Mouse (Mus musculus): ENCODE measurements around the gene Prss38. TPM values are rescaled to one million over a fixed set of nuclear protein-coding genes. Genes with fewer than 3 reads are reported as not detected.
A peak's percentile ranks its signal among the peaks of the same experiment; 100 is the strongest.

The Prss38 gene
- polyA plus RNA-seq (2014; fragmentation: Nextera tagmentation; extraction: Ambion mirVana), result not detected in 2 replicates

DNA sequence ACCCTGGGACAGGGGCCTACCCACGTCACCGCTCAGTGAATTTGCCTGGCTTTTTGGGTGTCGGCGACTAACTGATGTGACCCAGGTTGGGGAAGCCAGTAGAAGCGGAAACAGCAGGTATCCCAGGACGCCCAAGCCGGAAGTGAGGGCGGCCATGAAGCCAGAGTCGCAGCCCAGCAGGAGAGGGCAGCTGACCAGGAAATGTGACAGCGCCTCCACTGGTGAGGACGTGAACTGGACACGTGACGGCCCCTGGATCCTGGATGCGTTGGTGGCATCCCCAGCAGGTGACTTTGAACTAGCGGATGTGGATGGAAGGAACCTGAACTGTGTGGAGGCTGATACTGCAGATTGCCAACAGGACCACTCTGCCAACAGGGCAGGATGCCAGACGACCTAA, at the start of gene Prss38:
TSS of gene Prss38 (minus strand) at position 183 of the 400 bp plus-strand sequence.
- DNase-seq (ENCODE audit: low spot score), result no peak
- no peak within 1 kb of the TSS for H3K4me2 ChIP-seq (ENCODE audit: low read depth, low read length)
- H3K27me3 ChIP-seq (replicated peaks; ENCODE audit: control insufficient read depth, insufficient read depth, low read length), result no peaks in the 10 kb centered on the region
- no peaks in the 10 kb centered on the region; the same call in 1 of the 2 replicates for H3K4me1 ChIP-seq (ENCODE audit: control insufficient read depth, insufficient read depth, low read length)
- H3K4me3 ChIP-seq (ENCODE audit: low read depth, low read length), result no peak within 1 kb of the TSS
- WGBS, result 80% methylated on average over 16 of the region's 16 CpGs
- H3K36me3 ChIP-seq (ENCODE audit: control insufficient read depth, insufficient read depth, low read length), result no peaks in the 10 kb centered on the region
- no peak for ATAC-seq (ENCODE audit: low read depth)
- no peaks in the 10 kb centered on the region for H3K9me3 ChIP-seq (ENCODE audit: control insufficient read depth, low read length)
- no peak within 1 kb of the TSS for H3K27ac ChIP-seq (replicated peaks; ENCODE audit: low read depth, low read length)
- H3K9ac ChIP-seq (ENCODE audit: low read depth, low read length), result no peak within 1 kb of the TSS

DNA sequence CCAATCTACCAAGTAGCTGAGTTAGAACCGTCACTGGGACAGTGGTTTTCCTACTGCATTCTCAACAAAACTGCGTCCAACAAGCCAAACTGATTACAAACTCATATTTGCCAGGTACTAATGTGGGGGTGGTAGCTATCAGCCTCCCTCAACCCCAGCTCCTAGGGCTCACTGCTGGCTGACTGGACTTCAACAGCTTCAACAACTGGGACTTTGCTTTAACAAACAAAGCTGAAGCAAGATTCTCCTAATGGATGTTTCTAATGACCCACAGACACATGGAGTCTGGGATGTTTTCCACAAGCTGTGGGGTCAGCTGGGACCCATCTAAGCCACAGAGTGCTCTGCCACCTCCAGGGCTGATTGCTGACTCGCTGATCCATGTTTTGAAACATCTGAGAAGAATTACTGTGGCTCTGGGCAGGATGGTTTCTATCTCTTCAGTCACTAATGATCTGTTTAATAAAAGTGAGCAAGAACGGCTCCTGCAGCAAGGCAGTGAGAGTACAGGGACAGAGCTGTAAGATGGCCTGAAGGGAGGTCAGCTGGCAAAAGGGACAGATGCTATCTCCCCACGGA, 47.6 kb upstream of the Prss38 start:
- H3K36me3 ChIP-seq (ENCODE audit: control insufficient read depth, insufficient read depth, low read length), result peaks cover 69% of the 10 kb centered on the region
- WGBS, result 49% methylated on average over 5 of the region's 5 CpGs
- no peaks in the 10 kb centered on the region for H3K9me3 ChIP-seq (ENCODE audit: control insufficient read depth, low read length)
- ATAC-seq (ENCODE audit: low read depth) (no peak), DNase-seq (ENCODE audit: low spot score) (no peak)
- H3K4me2 ChIP-seq (ENCODE audit: low read depth, low read length), result no peak overlapping the region
- no peak overlapping the region for H3K4me3 ChIP-seq (ENCODE audit: low read depth, low read length)
- peak overlapping the region; percentile 35 for H3K27ac ChIP-seq (replicated peaks; ENCODE audit: low read depth, low read length)
- no peaks in the 10 kb centered on the region for H3K27me3 ChIP-seq (replicated peaks; ENCODE audit: control insufficient read depth, insufficient read depth, low read length)
- H3K9ac ChIP-seq (ENCODE audit: low read depth, low read length), result peak overlapping the region; percentile 14; the same call in 1 of the 2 replicates
- H3K4me1 ChIP-seq (ENCODE audit: control insufficient read depth, insufficient read depth, low read length), result peaks cover 26% of the 10 kb centered on the region

DNA sequence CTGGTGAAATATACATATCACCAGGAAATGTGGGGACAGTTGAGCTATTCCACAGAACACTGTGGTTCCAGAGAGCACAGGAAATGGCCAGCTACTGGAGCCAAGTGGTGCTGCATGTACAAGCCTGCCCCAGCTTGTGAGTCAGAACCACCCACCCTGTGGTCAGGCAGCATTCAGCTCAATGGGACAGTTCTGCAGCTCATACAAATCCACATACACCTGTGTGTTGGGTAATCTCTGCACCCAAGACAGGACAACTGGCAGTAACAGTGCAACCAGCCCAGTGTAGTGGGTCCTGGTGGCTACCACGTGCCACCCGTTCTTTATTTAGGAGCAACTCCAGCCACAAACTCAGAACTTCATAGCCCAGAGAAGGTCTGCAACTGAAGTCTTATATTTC, 46.5 kb upstream of the Prss38 start:
- H3K4me2 ChIP-seq (ENCODE audit: low read depth, low read length), result no peak overlapping the region
- 96% methylated on average over 2 of the region's 2 CpGs for WGBS
- no peak overlapping the region for H3K9ac ChIP-seq (ENCODE audit: low read depth, low read length)
- 0 out of 2 replicates have a peak overlapping the region, but pooled peaks have one; percentile 21 for H3K27ac ChIP-seq (replicated peaks; ENCODE audit: low read depth, low read length)
- H3K4me3 ChIP-seq (ENCODE audit: low read depth, low read length), result no peak overlapping the region
- H3K9me3 ChIP-seq (ENCODE audit: control insufficient read depth, low read length), result no peaks in the 10 kb centered on the region
- H3K4me1 ChIP-seq (ENCODE audit: control insufficient read depth, insufficient read depth, low read length), result peaks cover 29% of the 10 kb centered on the region
- DNase-seq (ENCODE audit: low spot score) (no peak), ATAC-seq (ENCODE audit: low read depth) (no peak)
- peaks cover 64% of the 10 kb centered on the region for H3K36me3 ChIP-seq (ENCODE audit: control insufficient read depth, insufficient read depth, low read length)
- no peaks in the 10 kb centered on the region for H3K27me3 ChIP-seq (replicated peaks; ENCODE audit: control insufficient read depth, insufficient read depth, low read length)

DNA sequence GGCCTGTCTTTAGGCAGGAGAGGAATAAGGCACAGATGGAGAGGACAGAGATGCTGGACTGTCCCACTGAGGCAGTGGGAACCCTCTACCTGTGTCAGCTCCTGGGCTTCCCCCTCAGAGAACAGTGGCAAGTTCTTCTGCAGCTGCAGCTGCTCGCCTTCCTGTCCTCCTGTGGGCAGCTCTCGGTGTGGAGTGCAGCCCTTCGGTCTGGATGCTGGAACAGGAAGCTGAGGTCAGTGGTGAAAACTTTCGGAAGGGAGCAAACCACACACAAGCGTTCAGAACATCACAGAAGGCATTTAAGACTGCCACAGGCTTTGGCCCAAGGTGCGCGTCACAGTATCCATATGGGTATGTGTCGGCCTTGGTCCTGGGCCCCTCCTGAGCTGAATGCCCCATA, 46.0 kb upstream of the Prss38 start:
- peaks cover 29% of the 10 kb centered on the region for H3K4me1 ChIP-seq (ENCODE audit: control insufficient read depth, insufficient read depth, low read length)
- 87% methylated on average over 8 of the region's 8 CpGs for WGBS

DNA sequence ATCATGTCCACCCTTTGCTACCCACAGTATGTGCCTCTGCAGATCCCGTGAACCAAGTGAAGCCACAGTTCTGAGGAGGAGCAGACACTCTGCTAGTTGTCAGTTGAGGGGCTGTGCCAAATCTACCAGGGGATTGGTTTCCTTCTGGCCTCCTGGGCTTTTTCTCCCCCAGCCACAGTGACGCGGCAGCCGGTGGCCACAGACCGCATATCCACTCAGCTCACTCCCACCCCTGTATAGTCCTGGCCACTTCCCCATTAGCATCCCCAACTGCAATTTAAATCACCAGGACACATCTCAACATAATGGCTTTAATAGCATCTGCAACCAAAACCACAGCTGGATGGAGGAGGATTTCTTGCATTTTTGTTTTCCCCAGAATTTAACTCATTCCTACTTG, 43.3 kb upstream of the Prss38 start:
- no peaks in the 10 kb centered on the region for H3K9me3 ChIP-seq (ENCODE audit: control insufficient read depth, low read length)
- 58% methylated on average over 5 of the region's 5 CpGs for WGBS
- ATAC-seq (ENCODE audit: low read depth) (peak; percentile 77), DNase-seq (ENCODE audit: low spot score) (peak; percentile 83)
- H3K9ac ChIP-seq (ENCODE audit: low read depth, low read length), result no peak overlapping the region
- peaks cover 34% of the 10 kb centered on the region for H3K4me1 ChIP-seq (ENCODE audit: control insufficient read depth, insufficient read depth, low read length)
- H3K36me3 ChIP-seq (ENCODE audit: control insufficient read depth, insufficient read depth, low read length), result peaks cover 53% of the 10 kb centered on the region
- no peaks in the 10 kb centered on the region for H3K27me3 ChIP-seq (replicated peaks; ENCODE audit: control insufficient read depth, insufficient read depth, low read length)
- peak overlapping the region; percentile 5; the same call in 1 of the 2 replicates for H3K4me2 ChIP-seq (ENCODE audit: low read depth, low read length)
- H3K27ac ChIP-seq (replicated peaks; ENCODE audit: low read depth, low read length), result peak overlapping the region; percentile 75
- no peak overlapping the region for H3K4me3 ChIP-seq (ENCODE audit: low read depth, low read length)

More for the DNA sequence above, 46.0 kb upstream of the Prss38 start:
- Histone ChIP-seq H3K27ac (replicated peaks; ENCODE audit: low read depth, low read length) (no peak overlapping the region), H3K9me3 (ENCODE audit: control insufficient read depth, low read length) (no peaks in the 10 kb centered on the region), H3K9ac (ENCODE audit: low read depth, low read length) (no peak overlapping the region), H3K4me2 (ENCODE audit: low read depth, low read length) (no peak overlapping the region), H3K4me3 (ENCODE audit: low read depth, low read length) (no peak overlapping the region), H3K36me3 (ENCODE audit: control insufficient read depth, insufficient read depth, low read length) (peaks cover 59% of the 10 kb centered on the region), H3K27me3 (replicated peaks; ENCODE audit: control insufficient read depth, insufficient read depth, low read length) (no peaks in the 10 kb centered on the region)
- ATAC-seq (ENCODE audit: low read depth), result no peak
- no peak for DNase-seq (ENCODE audit: low spot score)

DNA sequence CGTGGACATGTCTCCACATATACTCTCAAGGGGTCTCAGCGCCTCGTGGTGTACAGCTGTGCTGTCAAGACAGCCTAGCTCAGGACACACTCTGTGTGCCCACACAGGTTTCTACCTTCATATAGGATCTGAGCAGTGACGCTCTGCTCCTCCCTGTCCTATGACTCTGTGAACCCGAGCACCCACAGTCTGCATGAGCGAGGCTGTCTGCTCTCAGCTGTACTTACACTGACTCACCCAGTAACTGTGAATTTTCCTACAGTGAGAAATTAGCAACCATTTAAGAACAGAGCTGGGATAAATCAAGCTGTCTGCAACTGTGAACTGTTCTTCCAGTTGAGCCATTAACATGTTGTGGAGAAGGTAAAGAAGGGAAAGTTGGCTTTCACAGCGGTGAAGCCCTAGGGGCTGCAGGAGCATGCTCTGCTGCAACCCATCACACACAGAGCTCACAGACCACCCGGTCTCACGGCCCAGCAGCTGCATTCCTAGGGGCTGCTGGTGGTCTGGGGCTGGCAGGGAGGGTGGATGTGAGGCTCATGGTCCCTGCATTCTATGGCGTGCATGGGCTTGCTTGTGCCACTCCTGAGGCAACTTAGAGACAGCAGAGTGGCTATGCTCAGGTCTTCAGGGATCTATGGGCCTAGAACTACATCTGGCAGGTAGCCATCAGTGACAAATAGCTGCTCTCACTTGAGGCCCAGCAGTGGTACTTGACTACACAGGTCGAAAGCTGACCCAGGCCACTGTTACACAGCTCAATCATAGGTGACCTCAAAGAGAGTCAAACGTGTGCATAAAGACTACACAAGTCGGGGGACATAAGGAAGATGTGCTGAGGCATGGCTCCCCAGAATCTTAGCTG, 37.8 kb upstream of the Prss38 start:
- H3K9ac ChIP-seq (ENCODE audit: low read depth, low read length), result no peak overlapping the region
- DNase-seq (ENCODE audit: low spot score), result peak; percentile 40
- no peaks in the 10 kb centered on the region for H3K27me3 ChIP-seq (replicated peaks; ENCODE audit: control insufficient read depth, insufficient read depth, low read length)
- 60% methylated on average over 13 of the region's 13 CpGs for WGBS
- H3K9me3 ChIP-seq (ENCODE audit: control insufficient read depth, low read length), result no peaks in the 10 kb centered on the region
- H3K27ac ChIP-seq (replicated peaks; ENCODE audit: low read depth, low read length), result peak overlapping the region; percentile 74
- peak; percentile 61 for ATAC-seq (ENCODE audit: low read depth)
- no peak overlapping the region for H3K4me2 ChIP-seq (ENCODE audit: low read depth, low read length)
- H3K4me3 ChIP-seq (ENCODE audit: low read depth, low read length), result no peak overlapping the region
- peaks cover 34% of the 10 kb centered on the region for H3K36me3 ChIP-seq (ENCODE audit: control insufficient read depth, insufficient read depth, low read length)
- peaks cover 43% of the 10 kb centered on the region for H3K4me1 ChIP-seq (ENCODE audit: control insufficient read depth, insufficient read depth, low read length)

DNA sequence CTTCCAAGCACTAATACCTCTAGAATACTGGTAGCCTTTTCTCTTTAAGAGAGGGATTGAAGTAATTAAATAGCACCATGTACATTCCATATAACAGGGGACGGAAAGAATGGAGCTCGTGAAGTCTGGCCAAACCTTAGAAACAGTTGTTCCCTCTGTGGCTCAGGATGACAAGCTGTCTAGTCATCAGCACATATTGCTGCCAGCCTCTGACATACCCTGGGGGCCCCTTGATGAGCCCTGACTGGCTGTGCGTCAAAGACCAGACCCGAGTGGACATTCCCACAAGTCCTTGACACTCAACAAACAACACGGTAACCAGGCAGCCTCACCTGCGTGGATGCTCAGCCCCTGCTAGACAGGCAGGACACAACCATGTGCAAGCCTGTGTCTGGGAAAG, 36.6 kb upstream of the Prss38 start:
- H3K4me1 ChIP-seq (ENCODE audit: control insufficient read depth, insufficient read depth, low read length), result peaks cover 40% of the 10 kb centered on the region
- H3K4me3 ChIP-seq (ENCODE audit: low read depth, low read length), result no peak overlapping the region
- peak; percentile 46 for DNase-seq (ENCODE audit: low spot score)
- no peaks in the 10 kb centered on the region for H3K9me3 ChIP-seq (ENCODE audit: control insufficient read depth, low read length)
- WGBS, result 39% methylated on average over 6 of the region's 6 CpGs
- H3K36me3 ChIP-seq (ENCODE audit: control insufficient read depth, insufficient read depth, low read length), result peaks cover 37% of the 10 kb centered on the region
- H3K4me2 ChIP-seq (ENCODE audit: low read depth, low read length), result no peak overlapping the region
- H3K9ac ChIP-seq (ENCODE audit: low read depth, low read length), result no peak overlapping the region
- H3K27me3 ChIP-seq (replicated peaks; ENCODE audit: control insufficient read depth, insufficient read depth, low read length), result no peaks in the 10 kb centered on the region
- ATAC-seq (ENCODE audit: low read depth), result no peak
- peak overlapping the region; percentile 42 for H3K27ac ChIP-seq (replicated peaks; ENCODE audit: low read depth, low read length)

DNA sequence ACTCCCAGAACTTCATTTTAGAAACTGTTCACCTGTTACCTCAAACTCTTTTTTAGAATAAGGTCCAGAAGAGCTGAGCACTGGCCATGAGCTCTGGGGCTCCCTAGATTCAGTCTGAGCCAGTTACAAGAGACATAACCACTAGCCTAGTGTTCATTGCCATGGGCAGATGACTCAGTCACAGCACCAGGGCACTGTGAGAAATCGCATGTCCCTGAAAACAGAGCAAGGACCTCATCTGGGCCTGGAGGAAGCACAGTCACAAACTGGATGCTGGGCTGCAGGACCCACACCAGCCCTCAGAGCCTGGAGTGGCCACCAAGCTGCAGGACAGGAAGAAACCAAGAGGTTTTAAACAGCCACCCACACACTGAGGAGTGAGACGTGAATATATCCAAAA, 35.4 kb upstream of the Prss38 start:
- DNase-seq (ENCODE audit: low spot score) (no peak), ATAC-seq (ENCODE audit: low read depth) (no peak)
- Histone ChIP-seq H3K9ac (ENCODE audit: low read depth, low read length) (no peak overlapping the region), H3K36me3 (ENCODE audit: control insufficient read depth, insufficient read depth, low read length) (peaks cover 46% of the 10 kb centered on the region), H3K9me3 (ENCODE audit: control insufficient read depth, low read length) (no peaks in the 10 kb centered on the region), H3K4me3 (ENCODE audit: low read depth, low read length) (no peak overlapping the region), H3K4me2 (ENCODE audit: low read depth, low read length) (no peak overlapping the region), H3K27me3 (replicated peaks; ENCODE audit: control insufficient read depth, insufficient read depth, low read length) (no peaks in the 10 kb centered on the region), H3K27ac (replicated peaks; ENCODE audit: low read depth, low read length) (peak overlapping the region; percentile 53), H3K4me1 (ENCODE audit: control insufficient read depth, insufficient read depth, low read length) (peaks cover 40% of the 10 kb centered on the region)
- WGBS, result 69% methylated on average over 2 of the region's 2 CpGs

All from embryonic facial prominence, embryonic 14.5 days (tissue).